Mouse (Mus musculus) frontal cortex, postnatal 36 days (tissue): ENCODE data around the gene Kif2a.
"Not testable (repeated sequence)": the region's sequence is repeated elsewhere in the genome, so short reads cannot be mapped to it uniquely, and the experiment has no call there.

Experiments used
- DNase-seq, 2 experiments: peaks; one replicate each; pipeline ENCODE4 v3.0.0; 2022; ENCODE audit warnings: low spot score in 2 of 2

The Kif2a gene

DNA sequence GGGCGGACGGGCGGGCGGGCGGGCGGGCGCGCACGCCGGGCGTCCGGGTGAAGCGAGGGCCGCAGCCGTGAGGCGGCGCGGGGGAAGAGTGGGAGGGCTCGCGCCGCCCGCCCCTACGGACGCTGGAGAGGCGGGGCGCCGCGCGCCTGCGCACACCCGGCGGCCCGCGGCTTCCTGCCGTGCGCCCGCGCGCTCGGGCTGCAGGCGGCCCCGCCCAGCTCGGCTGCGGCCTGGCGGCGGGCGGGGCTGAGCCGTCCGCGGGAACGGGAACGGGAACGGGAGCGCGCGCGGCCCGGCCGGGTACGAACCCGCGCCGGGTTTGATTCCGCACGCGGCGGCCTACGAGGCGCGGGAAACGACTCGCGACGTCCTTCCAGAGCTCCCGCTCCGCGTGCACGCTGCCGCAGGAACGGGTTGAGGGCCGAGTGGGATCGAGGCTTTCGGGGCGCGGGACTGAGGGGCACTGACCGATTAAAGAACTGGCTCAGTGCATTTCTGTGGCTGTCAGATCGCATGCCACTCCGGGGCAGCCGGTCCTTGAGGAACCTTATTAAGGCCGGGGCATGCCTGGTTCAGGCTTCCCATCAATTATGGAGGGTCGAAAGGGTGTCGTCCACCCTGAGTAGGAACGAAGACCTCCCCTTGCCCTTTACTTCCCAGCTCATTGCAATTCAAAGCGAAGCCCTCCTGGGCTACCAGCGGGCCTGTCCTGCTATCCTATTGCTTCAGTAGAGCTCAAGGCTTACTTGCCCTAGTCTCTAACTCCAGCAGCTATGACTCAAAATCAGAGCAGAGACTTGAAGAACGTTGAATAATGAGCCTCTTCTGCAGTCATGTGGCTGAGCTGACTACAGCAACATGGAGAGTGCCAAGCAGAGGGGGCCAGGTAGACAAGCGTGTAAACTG, 593 bp upstream of the Kif2a start:
- peak; percentile 46 to 64 for DNase-seq

DNA sequence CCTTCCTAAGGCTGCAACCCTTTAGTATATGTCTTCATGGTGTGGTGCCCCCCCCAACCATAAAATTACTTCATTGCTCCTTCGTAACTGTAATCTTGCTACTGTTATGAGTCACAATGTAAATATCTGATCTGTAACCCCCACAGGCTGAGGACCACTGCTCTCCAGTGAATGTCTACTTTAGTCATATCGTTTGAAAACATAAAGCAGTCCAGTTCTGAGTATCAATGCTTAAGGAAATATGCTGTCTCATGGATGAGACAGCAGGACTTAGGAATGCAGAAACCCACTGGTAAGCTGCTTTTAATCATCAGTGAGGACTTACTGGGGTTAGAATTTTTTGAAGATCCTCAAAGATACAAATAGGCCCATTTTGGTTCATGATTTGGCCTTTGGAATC, 2.5 kb downstream of the Kif2a start:
- DNase-seq = no peak

DNA sequence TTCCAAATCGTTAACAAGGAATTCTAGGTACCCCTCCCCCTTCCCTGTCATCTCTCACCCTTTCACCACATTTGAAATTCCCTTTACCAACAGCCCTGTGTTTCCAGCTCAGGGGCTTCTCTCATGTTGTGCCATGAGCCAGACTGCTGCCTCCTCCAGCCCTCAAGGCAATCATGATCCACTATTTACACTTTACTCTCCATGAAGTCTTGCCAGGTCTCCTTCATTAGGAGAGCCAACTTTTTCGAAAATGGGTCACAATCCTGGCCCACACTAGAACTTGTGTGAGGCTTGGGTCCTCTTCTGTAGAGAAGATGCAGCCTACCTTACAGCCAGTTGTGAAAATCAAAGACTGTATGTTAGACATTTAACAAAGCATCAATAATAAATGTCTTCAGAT, 8.0 kb downstream of the Kif2a start:
- no peak for DNase-seq

GRCm38 (mm10) chr13:107011618-107012017, 10.3 kb downstream of the Kif2a start:
- no peak for DNase-seq

GRCm38 (mm10) chr13:107008174-107008573, 13.8 kb downstream of the Kif2a start:
- no peak for DNase-seq

- no peak for DNase-seq
These were observed 18.7 kb downstream of the Kif2a start for GRCm38 (mm10) chr13:107003211-107003610.

- no peak for DNase-seq
These were observed 23.3 kb downstream of the Kif2a start for GRCm38 (mm10) chr13:106998671-106999070.

DNA sequence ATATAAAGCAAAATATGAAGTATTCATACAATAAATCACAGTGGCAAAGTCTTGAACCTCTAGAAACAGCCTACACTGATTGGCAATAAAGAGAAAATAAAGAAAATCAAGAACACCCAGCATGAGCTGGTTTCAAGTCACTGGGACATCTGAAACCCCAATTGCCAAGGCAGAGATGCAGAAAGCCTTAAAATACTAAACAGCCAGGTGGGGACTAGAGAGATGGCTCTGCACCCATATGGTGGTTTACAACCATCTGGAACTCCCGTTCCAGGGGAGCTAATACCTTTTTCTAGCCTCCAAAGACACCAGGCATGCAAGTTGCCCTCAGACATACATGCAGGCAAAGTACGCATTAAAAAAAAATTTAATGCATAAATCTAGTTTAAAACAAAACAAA, 23.9 kb downstream of the Kif2a start:
- DNase-seq = no peak

- not testable (repeated sequence) for DNase-seq
These were observed 24.4 kb downstream of the Kif2a start for GRCm38 (mm10) chr13:106997557-106997956.

DNA sequence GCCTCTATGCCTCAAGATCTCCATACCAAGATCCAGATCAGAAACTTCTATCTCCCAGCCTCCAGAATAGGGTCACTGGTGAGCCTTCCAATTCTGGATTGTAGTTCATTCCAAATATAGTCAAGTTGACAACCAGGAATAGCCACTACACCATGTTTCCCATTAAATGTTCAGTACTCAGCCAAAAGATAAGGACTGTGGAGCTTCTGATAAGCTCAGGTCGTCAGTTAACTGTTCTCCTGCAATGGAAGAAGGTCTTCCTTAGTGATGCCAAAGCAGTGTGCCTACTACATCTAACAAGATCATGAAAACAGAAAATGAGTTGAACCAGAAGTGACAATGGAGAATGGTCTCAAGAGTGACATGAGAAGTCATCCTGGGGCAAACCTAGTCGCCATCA, 25.0 kb downstream of the Kif2a start:
- DNase-seq = no peak

- DNase-seq = no peak
These were observed 60.4 kb downstream of the Kif2a start for GRCm38 (mm10) chr13:106961496-106961895.

DNA sequence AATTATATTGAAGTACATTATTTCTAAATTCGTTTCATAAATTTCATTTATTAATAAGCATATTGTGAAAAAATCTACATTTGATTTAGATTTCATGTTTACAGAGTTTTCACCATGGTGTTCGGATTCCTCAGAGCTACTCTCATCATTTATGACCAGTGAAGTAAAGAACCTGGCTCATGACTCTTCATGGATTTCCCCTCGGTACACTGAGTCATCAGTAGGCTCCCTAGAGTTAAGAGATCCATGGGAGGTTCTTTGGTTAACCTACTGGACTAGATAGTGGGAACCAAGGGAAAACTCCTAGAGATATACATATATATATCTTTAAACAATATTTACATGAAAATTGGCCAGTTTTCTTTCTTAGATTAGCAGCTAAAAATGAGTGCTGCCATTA, 61.4 kb downstream of the Kif2a start:
- no peak for DNase-seq

GRCm38 (mm10) chr13:106958286-106958685, 63.6 kb downstream of the Kif2a start:
- no peak for DNase-seq

DNA sequence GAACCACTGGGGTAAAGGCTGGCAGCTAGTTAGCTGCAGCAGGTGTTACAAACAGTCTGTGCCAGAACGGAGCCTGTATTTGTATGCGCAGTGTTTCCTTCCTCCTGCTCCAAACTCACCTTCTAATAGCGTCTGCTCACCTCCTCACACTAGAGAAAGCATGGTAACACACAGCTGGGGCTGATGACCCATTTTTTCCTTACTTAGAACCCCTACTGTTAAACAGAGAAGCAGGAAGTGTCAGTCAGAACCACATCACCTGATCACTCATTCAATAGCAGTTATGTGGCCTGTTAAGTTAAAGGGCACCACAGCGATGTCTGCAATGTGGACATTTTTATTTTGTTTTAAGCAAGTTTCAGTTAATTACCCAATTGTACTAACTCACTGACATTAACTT, 64.4 kb downstream of the Kif2a start:
- DNase-seq = no peak

GRCm38 (mm10) chr13:106954880-106955279, 67.0 kb downstream of the Kif2a start:
- DNase-seq = no peak

DNA sequence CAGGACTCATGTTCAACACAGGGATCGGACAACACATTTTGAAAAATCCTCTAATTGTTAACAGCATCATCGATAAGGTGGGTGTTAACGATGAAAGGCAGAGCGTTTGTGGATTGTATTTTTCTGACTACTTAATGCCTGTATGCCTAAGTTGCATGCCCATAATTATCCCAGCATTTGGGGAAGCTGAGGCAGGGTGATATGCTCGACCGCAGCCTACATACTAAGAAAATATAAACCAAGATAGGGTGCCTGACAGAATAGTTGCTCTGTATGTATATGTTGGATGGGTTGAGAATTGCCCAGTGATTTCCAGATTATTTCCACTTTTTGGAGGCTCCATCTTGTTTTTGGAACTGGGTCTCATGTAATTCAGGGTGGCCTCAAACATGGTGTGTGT, 74.3 kb downstream of the Kif2a start:
- DNase-seq = no peak

DNA sequence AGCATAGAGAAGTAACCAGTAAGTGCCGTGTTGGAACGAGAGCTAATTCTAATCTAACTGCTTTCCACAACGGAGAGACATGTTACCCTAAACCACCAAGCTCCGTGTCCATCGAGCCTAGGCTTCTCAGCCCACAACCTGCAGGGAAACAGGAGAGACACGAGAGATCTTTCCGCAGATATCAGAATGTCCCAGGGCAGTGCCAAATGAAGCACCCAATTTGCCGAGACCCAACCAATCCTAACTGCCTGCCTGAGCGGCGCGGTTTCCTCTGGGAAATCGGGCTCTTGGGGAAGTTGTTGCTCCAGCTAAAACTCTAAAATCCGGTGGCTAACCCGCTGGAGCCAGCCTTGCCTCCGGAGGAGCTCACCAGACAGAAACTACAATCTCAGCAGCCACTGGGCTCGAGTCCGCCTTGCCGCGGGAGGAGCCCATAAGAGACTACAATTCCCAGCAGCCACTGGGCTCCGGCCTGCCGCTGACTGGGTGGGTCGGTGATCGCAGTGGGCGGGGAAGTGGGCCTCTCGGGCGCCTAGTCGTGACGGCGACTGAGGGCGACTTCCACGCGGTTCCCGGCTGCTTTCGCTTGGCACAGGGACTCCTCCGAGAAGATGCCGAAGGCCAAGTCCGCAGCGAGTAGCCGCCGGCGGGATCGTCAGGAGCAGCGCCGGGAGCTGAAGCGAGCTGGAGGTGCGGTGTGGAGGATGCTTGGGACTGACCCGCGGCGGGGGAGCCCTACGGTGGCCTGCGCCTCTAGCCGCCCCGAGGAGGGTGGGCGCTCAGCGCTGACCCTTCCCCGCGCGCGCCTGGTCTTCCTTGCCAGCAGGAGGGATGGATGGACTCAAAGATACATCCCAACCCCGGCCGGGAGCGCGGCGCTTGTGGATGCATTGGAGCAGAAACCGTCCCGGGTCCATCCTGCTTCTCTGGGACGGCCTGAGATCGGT, 75.1 kb downstream of the Kif2a start, which contains the start of gene Dimt1:
TSS of gene Dimt1 (plus strand) at position 534 of the 947 bp plus-strand sequence.
- DNase-seq = peak; percentile 96 to 97

- no peak for DNase-seq
These were observed 76.4 kb downstream of the Kif2a start for GRCm38 (mm10) chr13:106945518-106945917.

DNA sequence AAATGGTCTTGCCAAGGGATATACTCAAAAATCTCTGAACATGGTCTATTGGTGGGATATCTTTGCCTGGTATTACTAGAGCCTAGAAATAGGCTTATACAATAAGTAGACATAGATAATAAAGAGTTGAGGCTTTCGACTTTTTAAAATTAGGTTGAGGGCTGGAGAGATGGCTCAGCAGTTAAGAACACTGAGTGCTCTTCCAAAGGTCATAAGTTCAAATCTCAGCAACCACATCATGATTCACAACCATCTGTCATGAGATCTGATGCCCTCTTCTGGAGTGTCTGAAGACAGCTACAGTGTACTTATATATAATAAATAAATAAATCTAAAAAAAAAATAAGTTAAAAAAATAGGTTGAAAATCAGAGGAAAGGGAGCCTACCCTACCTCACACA, 79.2 kb downstream of the Kif2a start:
- no peak for DNase-seq

GRCm38 (mm10) chr13:106941211-106941976, 80.5 kb downstream of the Kif2a start:
- no peak for DNase-seq

DNA sequence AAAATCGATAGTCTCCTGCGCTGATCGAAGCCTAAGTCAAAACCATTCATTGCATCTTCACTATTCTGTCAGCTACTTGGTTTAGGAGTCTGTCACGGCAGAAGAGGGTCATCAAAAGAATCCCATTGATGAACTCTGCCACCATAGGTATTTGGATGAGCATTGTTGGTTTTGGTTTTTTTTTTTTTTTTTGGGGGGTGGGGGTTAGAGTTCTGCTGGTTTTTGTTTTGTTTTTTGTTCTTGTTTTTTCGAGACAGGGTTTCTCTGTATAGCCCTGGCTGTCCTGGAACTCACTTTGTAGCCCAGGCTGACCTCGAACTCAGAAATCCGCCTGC, 84.8 kb downstream of the Kif2a start:
- DNase-seq = no peak
